Mouse (Mus musculus) midbrain, embryonic 15.5 days (tissue): ENCODE results near the gene Ntan1. TPM values are rescaled to one million over a fixed set of nuclear protein-coding genes. Genes with fewer than 3 reads are reported as not detected.

ENCODE experiments used
- ATAC-seq: fragments of 200-750 bp; cut with Nextera tagmentation; replicated peaks from 2 replicates; pipeline ENCODE4 v1.8.0; 2017; ENCODE audit warnings: moderate TSS enrichment
- H3K27ac ChIP-seq: fragments of 300-500 bp; sonication (generic); 2 replicates; pipeline ENCODE4 v1.5.1; 2015; ENCODE audit warnings: mild to moderate bottlenecking, inconsistent platforms
- H3K27me3 ChIP-seq: fragments of 300-500 bp; sonication (generic); replicated peaks from 2 replicates; pipeline ENCODE4 v1.6.1; 2015; ENCODE audit warnings: inconsistent platforms
- H3K36me3 ChIP-seq: fragments of 300-500 bp; sonication (generic); replicated peaks from 2 replicates; pipeline ENCODE4 v1.6.1; 2015; ENCODE audit warnings: inconsistent platforms
- H3K4me1 ChIP-seq: fragments of 300-500 bp; sonication (generic); 2 replicates; pipeline ENCODE4 v1.6.1; 2015; ENCODE audit warnings: inconsistent platforms
- H3K4me2 ChIP-seq: fragments of 300-500 bp; sonication (generic); 2 replicates; pipeline ENCODE4 v1.6.1; 2015; ENCODE audit warnings: inconsistent platforms, mild to moderate bottlenecking, moderate library complexity
- H3K4me3 ChIP-seq: fragments of 300-500 bp; sonication (generic); 2 replicates; pipeline ENCODE4 v1.5.1; 2015; ENCODE audit warnings: mild to moderate bottlenecking, inconsistent platforms
- H3K9ac ChIP-seq: fragments of 300-500 bp; sonication (generic); 2 replicates; pipeline ENCODE4 v1.6.1; 2015; ENCODE audit warnings: mild to moderate bottlenecking, inconsistent platforms
- H3K9me3 ChIP-seq: fragments of 300-500 bp; sonication (generic); 2 replicates; pipeline ENCODE4 v1.6.1; 2016; ENCODE audit warnings: inconsistent platforms
- WGBS: fragments of 180-500 bp; shearing (Covaris S2); methylation state at CpG from one replicate; pipeline ENCODE4 v1.1.7; 2015; ENCODE audit warnings: mixed read lengths; 5-methylcytosine and 5-hydroxymethylcytosine counted together
- polyA plus RNA-seq: library from polyadenylated mRNA; unstranded; fragments of >200 nt; fragmentation: Nextera tagmentation; extraction: Ambion mirVana; gene quantifications from 2 replicates; pipeline ENCODE4 v1.2.1, GENCODE M21; 2015

The Ntan1 gene
- polyA plus RNA-seq, 1 experiment from 2014 or later: 208 TPM

DNA sequence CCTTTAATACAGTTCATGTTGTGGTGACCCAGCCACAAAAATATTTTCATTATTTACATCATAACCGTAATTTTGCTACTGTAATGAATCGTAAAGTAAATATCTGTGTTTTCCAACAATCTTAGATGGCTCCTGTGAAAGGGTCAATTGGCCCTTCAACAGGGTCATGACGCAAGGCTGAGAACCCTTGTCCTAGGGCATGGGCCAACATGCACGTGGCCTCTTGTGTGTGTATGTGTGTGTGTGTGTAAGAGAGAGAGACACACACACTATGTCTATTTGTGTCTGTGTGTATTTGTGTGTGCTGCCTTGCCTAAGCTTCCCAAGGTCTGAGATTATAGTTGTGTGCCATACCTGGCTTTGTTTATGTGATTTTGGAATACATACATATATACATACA, 11.0 kb upstream of the Ntan1 start:
- Histone ChIP-seq H3K27ac (no peak overlapping the region), H3K4me1 (no peaks in the 10 kb centered on the region), H3K4me3 (no peak overlapping the region), H3K27me3 (no peaks in the 10 kb centered on the region), H3K4me2 (no peak overlapping the region), H3K36me3 (peaks cover 71% of the 10 kb centered on the region), H3K9me3 (no peaks in the 10 kb centered on the region), H3K9ac (no peak overlapping the region)
- 99% methylated on average over 4 of the region's 4 CpGs for WGBS
- no peak for ATAC-seq

GRCm38 (mm10) chr16:13808410-13808809, 10.2 kb upstream of the Ntan1 start:
- ATAC-seq: no peak

DNA sequence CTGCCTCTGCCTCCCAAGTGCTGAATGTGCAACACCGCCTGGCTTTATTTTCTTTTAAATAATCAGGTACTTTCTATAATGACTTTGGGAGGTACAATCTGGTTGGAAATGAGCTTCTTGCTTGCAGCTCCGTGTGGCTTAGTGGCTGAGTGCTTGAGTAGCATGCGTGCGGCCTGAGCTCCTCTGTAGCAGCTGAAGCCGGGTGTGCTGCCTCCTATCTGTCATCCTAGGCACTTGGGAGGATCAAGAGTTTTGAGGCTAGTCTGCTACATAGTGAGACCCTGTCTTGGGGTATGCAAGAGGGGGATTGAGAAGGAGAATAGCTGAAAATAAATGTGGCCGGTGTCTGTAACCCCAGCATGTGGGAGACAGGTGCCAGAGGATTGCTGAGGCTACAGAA, 6.5 kb upstream of the Ntan1 start:
- peaks cover 71% of the 10 kb centered on the region for H3K36me3 ChIP-seq
- WGBS: 93% methylated on average over 6 of the region's 6 CpGs

More at GRCm38 (mm10) chr16:13808410-13808809, 10.2 kb upstream of the Ntan1 start:
- H3K4me2 ChIP-seq: no peak overlapping the region
- no peaks in the 10 kb centered on the region for H3K9me3 ChIP-seq
- no peak overlapping the region for H3K9ac ChIP-seq
- H3K4me3 ChIP-seq: no peak overlapping the region
- H3K4me1 ChIP-seq: no peaks in the 10 kb centered on the region
- H3K27ac ChIP-seq: no peak overlapping the region
- peaks cover 75% of the 10 kb centered on the region for H3K36me3 ChIP-seq
- 94% methylated on average over 7 of the region's 7 CpGs for WGBS
- H3K27me3 ChIP-seq: no peaks in the 10 kb centered on the region

DNA sequence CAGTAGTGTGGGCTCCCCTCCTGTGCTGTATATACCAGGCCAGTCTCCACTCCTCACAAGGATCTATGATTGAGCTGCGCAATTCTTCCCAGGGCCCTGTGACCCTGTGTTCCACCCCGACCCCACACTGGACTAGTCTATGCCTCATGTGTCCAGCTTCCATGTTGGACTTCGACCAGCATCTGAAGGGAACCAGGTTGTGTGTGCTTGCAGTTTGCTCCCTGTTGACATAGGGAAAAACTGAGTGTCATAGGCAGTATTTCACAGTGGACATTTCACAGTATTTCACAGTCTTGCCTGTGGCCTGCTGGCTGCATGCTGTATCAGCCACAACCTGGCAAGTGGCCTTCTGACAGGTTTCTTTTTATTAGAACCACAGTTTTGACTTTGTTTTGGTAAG, 5.4 kb upstream of the Ntan1 start:
- no peak overlapping the region for H3K4me3 ChIP-seq
- peaks cover 63% of the 10 kb centered on the region for H3K36me3 ChIP-seq
- ATAC-seq: no peak
- H3K27me3 ChIP-seq: no peaks in the 10 kb centered on the region
- no peak overlapping the region for H3K27ac ChIP-seq
- no peak overlapping the region for H3K4me2 ChIP-seq
- H3K9ac ChIP-seq: no peak overlapping the region
- WGBS: 98% methylated on average over 3 of the region's 3 CpGs
- no peaks in the 10 kb centered on the region for H3K9me3 ChIP-seq
- peaks cover 3% of the 10 kb centered on the region for H3K4me1 ChIP-seq

More for the DNA sequence above, 6.5 kb upstream of the Ntan1 start:
- no peaks in the 10 kb centered on the region for H3K4me1 ChIP-seq
- H3K9ac ChIP-seq: no peak overlapping the region
- no peak overlapping the region for H3K27ac ChIP-seq
- H3K27me3 ChIP-seq: no peaks in the 10 kb centered on the region
- ATAC-seq: no peak
- no peaks in the 10 kb centered on the region for H3K9me3 ChIP-seq
- no peak overlapping the region for H3K4me2 ChIP-seq
- no peak overlapping the region for H3K4me3 ChIP-seq

DNA sequence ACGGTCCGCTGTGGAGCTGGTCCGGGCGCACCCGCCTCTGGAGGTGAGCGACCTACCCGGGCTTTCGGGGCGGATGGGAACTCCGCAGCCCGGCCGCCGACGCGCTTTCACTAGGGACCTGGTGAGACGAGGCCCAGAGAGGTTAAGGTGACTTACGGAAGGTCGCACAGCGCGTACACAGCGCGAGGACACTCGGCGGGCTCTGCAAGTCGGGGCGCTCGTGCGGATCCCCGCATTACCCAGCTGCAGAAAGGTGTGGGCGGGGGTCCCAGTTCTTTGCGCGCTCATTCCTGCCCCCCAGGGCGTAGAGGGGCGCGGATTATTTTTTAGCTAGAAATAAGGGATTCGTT, 724 bp downstream of the Ntan1 start:
- H3K4me3 ChIP-seq: peak overlapping the region; percentile 83
- under 1% methylated on average over 33 of the region's 36 CpGs for WGBS
- peak overlapping the region; percentile 79 for H3K9ac ChIP-seq
- H3K36me3 ChIP-seq: peaks cover 10% of the 10 kb centered on the region
- H3K9me3 ChIP-seq: no peaks in the 10 kb centered on the region
- H3K27me3 ChIP-seq: no peaks in the 10 kb centered on the region
- H3K4me1 ChIP-seq: peaks cover 21% of the 10 kb centered on the region
- H3K27ac ChIP-seq: peak overlapping the region; percentile 96
- peak overlapping the region; percentile 72 for H3K4me2 ChIP-seq
- no peak; the same call in 1 of the 2 replicates for ATAC-seq

DNA sequence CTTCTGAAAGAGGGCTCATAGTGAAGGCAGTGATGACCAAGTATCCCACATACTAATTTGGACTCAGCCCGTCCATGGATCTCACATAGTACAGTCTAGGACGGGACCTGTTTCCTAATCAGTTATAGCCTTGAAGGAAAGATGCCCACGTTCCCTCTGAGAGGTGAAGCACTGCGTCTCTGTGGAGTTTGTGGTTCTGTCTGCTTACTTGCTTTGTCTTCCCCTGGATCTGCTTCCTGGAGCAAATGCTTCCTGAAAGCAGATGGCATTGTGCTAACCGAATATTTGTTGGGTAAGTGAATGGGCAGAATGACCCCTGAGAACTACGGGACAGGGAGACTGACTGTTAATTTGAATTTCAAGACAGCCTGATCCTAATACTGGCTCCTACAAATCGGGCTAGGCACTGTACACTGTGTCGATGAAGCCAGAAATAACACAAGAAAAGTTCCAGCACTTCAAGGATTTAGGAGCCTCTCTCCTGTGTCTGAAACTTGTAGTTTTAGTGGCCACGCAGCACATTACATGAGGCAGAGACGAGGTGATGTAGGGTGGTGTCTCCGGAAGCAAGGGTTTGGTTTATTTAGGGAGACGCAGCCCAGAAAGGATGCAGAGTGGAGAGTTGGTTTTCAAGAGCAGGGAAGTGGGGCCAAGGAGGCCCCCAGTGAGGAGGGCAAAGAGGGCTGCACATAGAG, 1.3 kb downstream of the Ntan1 start:
- Histone ChIP-seq H3K27ac (peak overlapping the region; percentile 96), H3K27me3 (no peaks in the 10 kb centered on the region), H3K9me3 (no peaks in the 10 kb centered on the region), H3K9ac (peak overlapping the region; percentile 79), H3K4me3 (peak overlapping the region; percentile 83), H3K4me2 (peak overlapping the region; percentile 72), H3K4me1 (peaks cover 21% of the 10 kb centered on the region), H3K36me3 (peaks cover 5% of the 10 kb centered on the region; the same call in 1 of the 2 replicates)
- 36% methylated on average over 12 of the region's 12 CpGs for WGBS
- ATAC-seq: peak; percentile 2

DNA sequence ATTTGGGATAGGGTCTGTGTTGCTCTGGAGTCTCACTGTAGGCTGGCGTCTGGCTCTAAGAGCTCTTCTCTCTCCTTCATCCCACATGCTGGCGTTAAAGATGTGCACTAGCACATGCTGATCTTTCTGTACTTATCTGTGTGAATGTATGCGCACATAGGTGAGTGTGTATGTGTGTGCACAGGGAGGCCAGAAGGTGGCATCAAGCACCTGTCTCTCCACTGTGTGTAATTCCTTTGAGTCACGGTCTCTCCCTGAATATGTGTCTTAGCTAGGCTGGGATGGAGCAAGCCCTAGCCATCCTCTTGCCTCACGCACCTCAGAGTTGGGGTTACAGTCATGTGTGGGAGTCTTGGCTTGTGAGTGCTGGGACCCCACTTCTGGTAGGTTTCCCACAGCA, 2.1 kb downstream of the Ntan1 start:
- Histone ChIP-seq H3K36me3 (peaks cover 3% of the 10 kb centered on the region; the same call in 1 of the 2 replicates), H3K4me1 (peaks cover 21% of the 10 kb centered on the region), H3K4me2 (peak overlapping the region; percentile 72; the same call in 1 of the 2 replicates), H3K9ac (no peak overlapping the region), H3K27me3 (no peaks in the 10 kb centered on the region), H3K9me3 (no peaks in the 10 kb centered on the region), H3K4me3 (no peak overlapping the region), H3K27ac (no peak overlapping the region)
- 96% methylated on average over 5 of the region's 5 CpGs for WGBS
- no peak for ATAC-seq

DNA sequence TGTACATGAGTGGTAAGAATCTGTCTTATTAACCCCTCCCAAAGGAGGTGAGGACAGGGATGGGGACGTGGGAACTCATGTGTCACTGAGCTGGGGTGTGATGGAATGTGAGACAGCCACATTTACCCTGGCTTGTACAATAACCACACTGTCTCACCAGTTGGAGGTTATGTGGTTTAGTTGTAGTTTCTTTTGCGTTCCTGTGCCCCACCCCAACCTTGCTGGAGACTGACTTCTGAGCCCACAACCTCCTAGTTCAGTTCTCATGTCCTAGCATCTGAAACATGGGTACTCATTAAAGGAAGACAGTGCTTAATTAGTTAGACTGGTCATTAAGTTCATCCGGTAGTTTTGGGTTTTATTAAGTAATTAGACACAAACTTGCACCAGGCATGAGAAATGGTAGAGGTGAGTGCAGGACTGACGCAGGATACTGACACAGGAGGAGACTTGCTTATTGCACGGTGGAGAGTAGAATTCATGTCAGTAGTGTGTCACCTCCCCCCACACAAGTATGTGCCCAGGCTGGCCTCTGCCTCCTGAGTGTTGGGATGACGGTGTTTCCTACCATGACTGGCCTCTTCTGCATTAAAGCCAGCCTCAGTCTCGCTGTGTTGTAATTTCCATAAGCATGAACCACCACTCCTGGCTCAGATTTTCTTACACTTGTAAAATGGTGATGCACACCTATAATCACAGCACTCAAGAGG, 7.3 kb downstream of the Ntan1 start:
- H3K9me3 ChIP-seq: no peaks in the 10 kb centered on the region
- H3K4me1 ChIP-seq: peaks cover under 1% of the 10 kb centered on the region
- H3K4me3 ChIP-seq: no peak overlapping the region
- ATAC-seq: no peak
- H3K27ac ChIP-seq: no peak overlapping the region
- no peaks in the 10 kb centered on the region for H3K27me3 ChIP-seq
- WGBS: 89% methylated on average over 7 of the region's 7 CpGs
- peaks cover 34% of the 10 kb centered on the region for H3K36me3 ChIP-seq
- no peak overlapping the region for H3K4me2 ChIP-seq
- H3K9ac ChIP-seq: no peak overlapping the region

DNA sequence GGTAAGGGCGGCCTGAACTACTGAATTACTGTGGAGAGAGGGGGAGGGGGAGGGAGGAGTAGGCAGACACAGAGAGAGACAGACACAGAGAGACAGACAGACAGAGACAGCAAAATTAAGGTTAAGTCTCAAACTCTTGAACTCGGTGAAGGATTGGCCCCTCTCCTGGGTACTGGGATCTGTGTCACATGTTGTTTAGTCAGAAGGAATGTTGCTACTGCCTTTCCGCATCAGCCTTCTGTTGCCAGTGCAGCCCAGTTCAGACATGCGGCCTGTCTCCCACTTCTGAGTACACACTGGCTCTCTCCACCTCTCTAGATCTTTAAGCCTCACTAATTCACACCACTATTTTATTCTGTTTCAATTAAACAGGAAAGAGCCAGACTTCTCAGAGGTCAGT, 7.9 kb downstream of the Ntan1 start:
- WGBS: 88% methylated on average over 4 of the region's 4 CpGs
- Histone ChIP-seq H3K9me3 (no peaks in the 10 kb centered on the region), H3K27ac (no peak overlapping the region), H3K9ac (no peak overlapping the region), H3K4me3 (no peak overlapping the region), H3K4me1 (no peaks in the 10 kb centered on the region; the same call in 1 of the 2 replicates), H3K27me3 (no peaks in the 10 kb centered on the region), H3K4me2 (no peak overlapping the region), H3K36me3 (peaks cover 37% of the 10 kb centered on the region)
- ATAC-seq: no peak

GRCm38 (mm10) chr16:13830444-13830843, 11.8 kb downstream of the Ntan1 start:
- ATAC-seq: no peak
- WGBS: 90% methylated on average over 10 of the region's 10 CpGs
- no peaks in the 10 kb centered on the region for H3K9me3 ChIP-seq
- no peaks in the 10 kb centered on the region for H3K4me1 ChIP-seq
- H3K4me3 ChIP-seq: no peak overlapping the region
- H3K4me2 ChIP-seq: no peak overlapping the region
- H3K27ac ChIP-seq: no peak overlapping the region
- H3K36me3 ChIP-seq: peaks cover 69% of the 10 kb centered on the region
- H3K27me3 ChIP-seq: no peaks in the 10 kb centered on the region
- no peak overlapping the region for H3K9ac ChIP-seq

DNA sequence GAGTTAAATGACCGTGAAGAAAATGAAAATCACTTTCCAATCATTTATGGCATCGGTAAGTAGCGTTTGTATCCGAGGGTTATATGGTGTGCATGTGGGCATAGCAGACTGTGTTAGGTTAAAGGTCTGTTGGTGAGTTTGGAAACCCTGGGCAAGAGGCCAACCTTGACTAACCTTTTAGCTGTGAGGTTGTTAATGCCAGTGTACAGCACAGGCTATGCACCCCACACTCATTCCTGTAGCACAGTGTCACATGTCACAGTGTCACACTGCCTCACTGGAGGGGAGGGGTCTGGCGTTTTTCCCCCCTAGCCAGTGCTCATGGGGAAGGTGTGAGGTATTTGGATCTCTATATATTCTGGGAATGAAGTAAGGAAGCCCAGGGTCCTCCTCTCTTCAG, 13.0 kb downstream of the Ntan1 start:
- Histone ChIP-seq H3K4me2 (no peak overlapping the region), H3K27me3 (no peaks in the 10 kb centered on the region), H3K36me3 (peaks cover 81% of the 10 kb centered on the region), H3K27ac (no peak overlapping the region), H3K9me3 (no peaks in the 10 kb centered on the region), H3K4me3 (no peak overlapping the region), H3K4me1 (no peaks in the 10 kb centered on the region), H3K9ac (no peak overlapping the region)
- ATAC-seq: no peak
- 89% methylated on average over 5 of the region's 5 CpGs for WGBS

GRCm38 (mm10) chr16:13834382-13834781, 15.7 kb downstream of the Ntan1 start:
- Histone ChIP-seq H3K4me1 (no peaks in the 10 kb centered on the region), H3K27me3 (no peaks in the 10 kb centered on the region), H3K9me3 (no peaks in the 10 kb centered on the region), H3K4me3 (no peak overlapping the region), H3K9ac (no peak overlapping the region), H3K4me2 (no peak overlapping the region), H3K36me3 (peaks cover 77% of the 10 kb centered on the region), H3K27ac (no peak overlapping the region)
- 93% methylated on average over 5 of the region's 5 CpGs for WGBS
- no peak for ATAC-seq

DNA sequence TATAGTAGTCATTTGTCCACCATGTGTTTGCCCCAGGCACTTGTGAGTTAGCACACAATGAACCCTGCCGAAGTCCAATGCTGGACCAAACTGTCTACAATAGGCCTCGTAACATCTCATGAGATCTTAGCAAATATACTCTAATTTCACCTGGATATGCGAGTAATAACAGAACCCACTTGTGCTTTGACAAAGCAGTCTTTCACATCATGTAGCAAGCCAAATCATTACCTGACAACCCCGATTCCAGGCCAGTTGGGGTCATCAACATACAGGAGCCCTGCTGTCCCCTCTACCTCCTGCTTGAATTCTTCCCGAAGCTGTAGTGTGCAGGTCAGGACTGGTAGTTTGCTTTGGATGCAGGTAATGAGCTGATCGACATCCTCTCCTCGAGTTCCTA, 21.4 kb downstream of the Ntan1 start:
- Histone ChIP-seq H3K9me3 (no peaks in the 10 kb centered on the region), H3K4me3 (no peak overlapping the region), H3K27me3 (no peaks in the 10 kb centered on the region), H3K36me3 (peaks cover 49% of the 10 kb centered on the region), H3K9ac (no peak overlapping the region), H3K27ac (no peak overlapping the region), H3K4me2 (no peak overlapping the region), H3K4me1 (no peaks in the 10 kb centered on the region)
- no peak for ATAC-seq
- 93% methylated on average over 7 of the region's 7 CpGs for WGBS
